Mouse (Mus musculus): Measurements from ENCODE around the gene Snrpd2. TPM values are rescaled to one million over a fixed set of nuclear protein-coding genes. Genes with fewer than 3 reads are reported as not detected.

The Snrpd2 gene
- 19.3 and 24.0 TPM in 2 replicates for polyA plus RNA-seq (2012; rRNA removed)

GRCm38 (mm10) chr7:19149626-19150025 lies at the start of gene Snrpd2:
Snrpd2 (plus strand) TSS chr7:19149722.

GRCm38 (mm10) chr7:19118028-19118771 lies 31.3 kb upstream of the Snrpd2 start, which contains the start of gene Gm4969:
Gm4969 (minus strand) TSS chr7:19118368.

GRCm38 (mm10) chr7:19119631-19120429 lies 29.7 kb upstream of the Snrpd2 start, which contains the start of gene Fbxo46:
Fbxo46 (plus strand) TSS chr7:19119859.

GRCm38 (mm10) chr7:19148875-19149541 lies 514 bp upstream of the Snrpd2 start, which contains the start of gene Qpctl:
Qpctl (minus strand) TSS chr7:19149291.

GRCm38 (mm10) chr7:19165656-19166423 lies 16.3 kb downstream of the Snrpd2 start, which contains the start of gene Gipr:
Gipr (minus strand) TSS chr7:19166127.

GRCm38 (mm10) chr7:19175708-19176515 lies 26.4 kb downstream of the Snrpd2 start, which contains the start of gene Eml2:
Eml2 (plus strand) TSS chr7:19176421.

Other genes starting within 250 kb of the Snrpd2 start
- gene Ccdc61, start 239.3 kb upstream of the Snrpd2 start, polyA plus RNA-seq (2012; rRNA removed): 24.9 and 30.9 TPM in 2 replicates
- gene Nova2, start 223.8 kb upstream of the Snrpd2 start, polyA plus RNA-seq (2012; rRNA removed): 0.56 and 0.80 TPM in 2 replicates
- not detected in 2 replicates for gene Nanos2, start 162.3 kb upstream of the Snrpd2 start, polyA plus RNA-seq (2012; rRNA removed)
- 9.8 and 12.8 TPM in 2 replicates for gene Mypop, start 158.5 kb upstream of the Snrpd2 start, polyA plus RNA-seq (2012; rRNA removed)
- 48.1 and 49.0 TPM in 2 replicates for gene Irf2bp1, start 145.7 kb upstream of the Snrpd2 start, polyA plus RNA-seq (2012; rRNA removed)
- 70.8 and 76.2 TPM in 2 replicates for gene Foxa3, start 126.2 kb upstream of the Snrpd2 start, polyA plus RNA-seq (2012; rRNA removed)
- gene Sympk, start 125.3 kb upstream of the Snrpd2 start, polyA plus RNA-seq (2012; rRNA removed): 80.5 and 90.6 TPM in 2 replicates
- gene Rsph6a, start 95.0 kb upstream of the Snrpd2 start, polyA plus RNA-seq (2012; rRNA removed): not detected in 2 replicates
- gene Dmwd, start 73.5 kb upstream of the Snrpd2 start, polyA plus RNA-seq (2012; rRNA removed): 32.3 and 33.8 TPM in 2 replicates
- gene Dmpk, start 65.9 kb upstream of the Snrpd2 start, polyA plus RNA-seq (2012; rRNA removed): 613 and 864 TPM in 2 replicates
- 45.2 and 56.4 TPM in 2 replicates for gene Six5, start 55.1 kb upstream of the Snrpd2 start, polyA plus RNA-seq (2012; rRNA removed)
- gene Gm4969, start 31.4 kb upstream of the Snrpd2 start, polyA plus RNA-seq (2012; rRNA removed): not detected in 2 replicates
- 14.7 and 14.9 TPM in 2 replicates for gene Fbxo46, start 29.9 kb upstream of the Snrpd2 start, polyA plus RNA-seq (2012; rRNA removed)
- gene Qpctl, start 431 bp upstream of the Snrpd2 start, polyA plus RNA-seq (2012; rRNA removed): 15.1 and 16.3 TPM in 2 replicates
- gene Gipr, start 16.4 kb downstream of the Snrpd2 start, polyA plus RNA-seq (2012; rRNA removed): 0.95 and 1.6 TPM in 2 replicates
- gene Eml2, start 26.7 kb downstream of the Snrpd2 start, polyA plus RNA-seq (2012; rRNA removed): 45.4 and 47.5 TPM in 2 replicates
- gene Gpr4, start 62.8 kb downstream of the Snrpd2 start, polyA plus RNA-seq (2012; rRNA removed): 4.0 and 4.6 TPM in 2 replicates
- 40.5 and 52.5 TPM in 2 replicates for gene Opa3, start 78.6 kb downstream of the Snrpd2 start, polyA plus RNA-seq (2012; rRNA removed)
- 569 and 685 TPM in 2 replicates for gene Vasp, start 122.1 kb downstream of the Snrpd2 start, polyA plus RNA-seq (2012; rRNA removed)
- gene Ppm1n, start 130.3 kb downstream of the Snrpd2 start, polyA plus RNA-seq (2012; rRNA removed): 0.10 and 0.21 TPM in 2 replicates
- 28.0 and 34.1 TPM in 2 replicates for gene Rtn2, start 132.9 kb downstream of the Snrpd2 start, polyA plus RNA-seq (2012; rRNA removed)
- gene Fosb, start 160.3 kb downstream of the Snrpd2 start, polyA plus RNA-seq (2012; rRNA removed): 3.1 and 6.7 TPM in 2 replicates
- gene Ercc1, start 195.1 kb downstream of the Snrpd2 start, polyA plus RNA-seq (2012; rRNA removed): 26.1 and 33.2 TPM in 2 replicates
- gene Cd3eap, start 209.8 kb downstream of the Snrpd2 start, polyA plus RNA-seq (2012; rRNA removed): 4.0 and 7.0 TPM in 2 replicates
- gene Ppp1r13l, start 210.0 kb downstream of the Snrpd2 start, polyA plus RNA-seq (2012; rRNA removed): 14.6 and 20.3 TPM in 2 replicates
- gene Ercc2, start 232.3 kb downstream of the Snrpd2 start, polyA plus RNA-seq (2012; rRNA removed): 47.1 and 56.1 TPM in 2 replicates

All from colon, adult 2 months (tissue).